Mouse (Mus musculus) hindbrain, embryonic 15.5 days (tissue): ENCODE measurements around the gene Lap3. TPM values are rescaled to one million over a fixed set of nuclear protein-coding genes. Genes with fewer than 3 reads are reported as not detected.

Source experiments
- ATAC-seq: fragments of 200-750 bp; cut with Nextera tagmentation; 2 replicates; pipeline ENCODE4 v1.8.0; 2017; ENCODE audit warnings: low read depth, moderate number of reproducible peaks, moderate TSS enrichment; ENCODE audit not compliant: low FRiP score
- H3K27ac ChIP-seq: fragments of 300-500 bp; sonication (generic); replicated peaks from 2 replicates; pipeline ENCODE4 v1.5.1; 2015; ENCODE audit warnings: mild to moderate bottlenecking, inconsistent platforms
- H3K27me3 ChIP-seq: fragments of 300-500 bp; sonication (generic); 2 replicates; pipeline ENCODE4 v1.6.1; 2015; ENCODE audit warnings: control low read depth, inconsistent platforms
- H3K36me3 ChIP-seq: fragments of 300-500 bp; sonication (generic); 2 replicates; pipeline ENCODE4 v1.6.1; 2015; ENCODE audit warnings: control low read depth, inconsistent platforms
- H3K4me1 ChIP-seq: fragments of 300-500 bp; sonication (generic); replicated peaks from 2 replicates; pipeline ENCODE4 v1.6.1; 2015; ENCODE audit warnings: control low read depth, inconsistent platforms
- H3K4me2 ChIP-seq: fragments of 300-500 bp; sonication (generic); 2 replicates; pipeline ENCODE4 v1.6.1; 2015; ENCODE audit warnings: moderate library complexity, mild to moderate bottlenecking, inconsistent platforms
- H3K4me3 ChIP-seq: fragments of 300-500 bp; sonication (generic); 2 replicates; pipeline ENCODE4 v1.5.1; 2015; ENCODE audit warnings: mild to moderate bottlenecking, inconsistent platforms
- H3K9ac ChIP-seq: fragments of 300-500 bp; sonication (generic); 2 replicates; pipeline ENCODE4 v1.6.1; 2015; ENCODE audit warnings: inconsistent platforms
- H3K9me3 ChIP-seq: fragments of 300-500 bp; sonication (generic); 2 replicates; pipeline ENCODE4 v1.6.1; 2016; ENCODE audit warnings: control low read depth, inconsistent platforms
- WGBS: fragments of 180-500 bp; shearing (Covaris S2); methylation state at CpG from one replicate; pipeline ENCODE4 v1.1.7; 2015; 5-methylcytosine and 5-hydroxymethylcytosine counted together
- polyA plus RNA-seq: library from polyadenylated mRNA; unstranded; fragments of >200 nt; fragmentation: Nextera tagmentation; extraction: Ambion mirVana; gene quantifications from 2 replicates; pipeline ENCODE4 v1.2.1, GENCODE M21; 2015

The Lap3 gene
- polyA plus RNA-seq, 1 experiment from 2014 or later = 35.4 TPM

DNA sequence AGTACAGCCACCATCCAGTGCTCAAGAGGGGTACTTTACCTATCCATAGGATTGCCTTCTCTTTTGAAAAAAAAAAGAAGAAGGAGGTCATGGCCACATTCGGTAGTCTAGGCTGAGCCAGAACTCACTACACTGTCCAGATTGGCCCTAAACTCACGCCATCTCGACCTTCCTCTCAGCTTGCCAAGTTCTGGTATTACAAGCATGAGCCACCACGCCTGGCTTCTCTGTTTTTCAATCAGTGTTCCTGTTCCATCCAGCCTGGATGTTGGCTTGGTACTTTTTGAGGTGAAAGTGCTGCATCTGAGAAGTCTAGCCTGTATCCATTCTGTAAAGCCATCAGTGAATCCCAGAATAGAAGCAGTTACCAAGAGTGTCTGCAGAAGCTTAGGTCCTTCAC lies 3.3 kb downstream of the Lap3 start:
- H3K4me3 ChIP-seq = no peak overlapping the region
- no peaks in the 10 kb centered on the region for H3K27me3 ChIP-seq
- peaks cover 12% of the 10 kb centered on the region; the same call in 1 of the 2 replicates for H3K36me3 ChIP-seq
- peaks cover 16% of the 10 kb centered on the region for H3K4me1 ChIP-seq
- H3K4me2 ChIP-seq = no peak overlapping the region
- H3K9ac ChIP-seq = no peak overlapping the region
- H3K27ac ChIP-seq = no peak overlapping the region
- ATAC-seq = no peak
- 95% methylated on average over 4 of the region's 4 CpGs for WGBS
- H3K9me3 ChIP-seq = no peaks in the 10 kb centered on the region

DNA sequence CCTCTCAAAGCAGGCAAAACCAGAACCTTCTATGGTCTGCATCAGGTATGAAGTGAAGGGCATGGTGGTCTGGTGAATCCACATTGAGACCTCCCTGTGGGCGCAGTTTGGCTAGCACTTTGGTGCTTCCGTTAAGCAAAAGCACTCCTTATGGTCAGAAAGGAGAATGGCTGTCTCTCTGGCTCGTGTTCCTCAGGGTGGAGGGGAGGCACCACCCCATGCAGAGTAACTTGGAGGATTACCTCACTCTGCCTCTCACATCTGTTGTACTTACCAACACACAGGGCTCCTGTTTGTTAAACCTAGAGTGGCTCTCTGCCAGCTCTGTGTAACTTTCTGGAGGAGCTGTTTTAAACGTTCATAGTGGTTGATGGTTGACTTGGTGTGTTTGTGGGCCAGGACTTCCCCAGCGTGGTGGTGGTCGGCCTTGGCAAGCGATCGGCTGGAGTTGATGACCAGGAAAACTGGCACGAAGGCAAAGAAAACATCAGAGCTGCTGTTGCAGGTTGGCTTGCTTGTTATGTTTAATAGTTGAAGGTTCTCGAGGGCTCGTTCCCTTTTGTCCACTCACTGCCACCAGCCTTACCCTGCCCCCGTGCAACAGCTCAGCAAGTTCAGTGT lies 3.9 kb downstream of the Lap3 start:
- Histone ChIP-seq H3K4me2 (no peak overlapping the region), H3K27me3 (no peaks in the 10 kb centered on the region), H3K9me3 (no peaks in the 10 kb centered on the region), H3K4me3 (no peak overlapping the region), H3K27ac (no peak overlapping the region), H3K4me1 (peaks cover 16% of the 10 kb centered on the region), H3K9ac (no peak overlapping the region), H3K36me3 (peaks cover 12% of the 10 kb centered on the region; the same call in 1 of the 2 replicates)
- 85% methylated on average over 12 of the region's 12 CpGs for whole genome bisulfite sequencing
- ATAC-seq = no peak

DNA sequence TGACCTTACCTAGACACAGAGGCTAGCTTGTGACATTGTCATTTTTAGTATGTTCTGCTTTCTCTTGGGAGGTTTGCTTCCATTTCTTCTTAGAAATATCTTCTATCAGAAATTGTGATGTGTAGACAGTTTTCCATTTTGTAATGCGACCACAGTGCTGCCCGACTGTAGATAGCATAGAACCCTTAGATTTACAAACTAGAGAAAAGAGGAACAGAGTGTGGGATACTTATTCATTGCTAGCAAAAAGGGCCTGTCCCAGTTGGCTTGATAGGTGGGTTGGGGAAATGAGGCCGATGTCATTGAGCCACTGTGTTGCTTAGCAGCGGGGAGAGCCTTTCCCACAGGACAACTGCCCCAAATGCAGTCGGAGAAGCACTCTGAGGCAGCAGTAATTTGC lies 4.4 kb downstream of the Lap3 start:
- Histone ChIP-seq H3K9me3 (no peaks in the 10 kb centered on the region), H3K4me1 (peaks cover 13% of the 10 kb centered on the region), H3K4me2 (no peak overlapping the region), H3K36me3 (peaks cover 12% of the 10 kb centered on the region; the same call in 1 of the 2 replicates), H3K27me3 (no peaks in the 10 kb centered on the region), H3K27ac (no peak overlapping the region), H3K9ac (no peak overlapping the region), H3K4me3 (no peak overlapping the region)
- no peak for ATAC-seq
- WGBS = 89% methylated on average over 5 of the region's 5 CpGs

DNA sequence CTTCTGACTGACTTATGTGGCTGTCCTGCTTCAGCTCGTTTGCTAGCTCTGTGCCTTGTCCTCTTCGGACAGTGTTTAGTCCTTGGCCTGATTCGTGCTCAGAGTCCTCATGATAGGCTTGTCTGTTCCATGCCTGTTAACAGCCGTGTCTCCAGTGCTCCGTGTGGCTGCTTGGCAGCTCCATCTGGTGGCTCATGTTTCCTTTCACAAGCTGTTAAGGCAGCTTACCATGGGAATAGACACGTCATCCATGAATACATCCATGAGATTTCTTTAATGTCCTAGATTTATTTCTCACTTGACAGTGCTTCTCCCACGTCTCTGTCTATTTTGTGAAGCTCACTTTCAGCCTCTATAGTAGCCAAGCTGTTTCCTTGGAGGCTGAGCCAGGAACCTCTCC lies 16.9 kb downstream of the Lap3 start:
- no peaks in the 10 kb centered on the region for H3K9me3 ChIP-seq
- H3K4me3 ChIP-seq = no peak overlapping the region
- no peaks in the 10 kb centered on the region for H3K27me3 ChIP-seq
- H3K9ac ChIP-seq = no peak overlapping the region
- no peaks in the 10 kb centered on the region for H3K4me1 ChIP-seq
- no peak for ATAC-seq
- H3K27ac ChIP-seq = no peak overlapping the region
- no peak overlapping the region for H3K4me2 ChIP-seq
- peaks cover 46% of the 10 kb centered on the region for H3K36me3 ChIP-seq
- WGBS = 81% methylated on average over 7 of the region's 7 CpGs

DNA sequence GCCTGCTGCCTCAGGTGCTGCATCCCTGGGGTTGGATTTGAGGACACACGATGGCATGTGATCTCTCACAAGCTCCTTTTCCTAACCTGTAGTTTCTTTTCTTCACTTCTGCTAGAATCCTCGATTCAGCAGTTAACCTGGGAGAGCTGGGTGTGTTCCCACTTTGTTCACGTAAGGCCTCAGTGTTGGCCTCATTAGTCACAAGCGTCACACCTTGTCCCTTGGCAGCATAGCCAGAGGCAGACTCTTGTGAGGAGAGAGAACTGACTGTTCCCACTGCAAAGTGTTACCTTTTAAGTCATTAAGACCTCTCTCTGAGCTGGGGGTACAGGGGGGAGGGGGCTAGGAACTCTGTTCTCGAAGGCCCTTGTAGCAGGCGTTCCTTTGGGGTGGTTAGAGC lies 19.7 kb downstream of the Lap3 start:
- Histone ChIP-seq H3K27ac (no peak overlapping the region), H3K4me3 (no peak overlapping the region), H3K4me1 (no peaks in the 10 kb centered on the region), H3K4me2 (no peak overlapping the region), H3K27me3 (no peaks in the 10 kb centered on the region), H3K9ac (no peak overlapping the region), H3K36me3 (peaks cover 28% of the 10 kb centered on the region), H3K9me3 (no peaks in the 10 kb centered on the region)
- no peak for ATAC-seq
- 89% methylated on average over 6 of the region's 6 CpGs for WGBS

DNA sequence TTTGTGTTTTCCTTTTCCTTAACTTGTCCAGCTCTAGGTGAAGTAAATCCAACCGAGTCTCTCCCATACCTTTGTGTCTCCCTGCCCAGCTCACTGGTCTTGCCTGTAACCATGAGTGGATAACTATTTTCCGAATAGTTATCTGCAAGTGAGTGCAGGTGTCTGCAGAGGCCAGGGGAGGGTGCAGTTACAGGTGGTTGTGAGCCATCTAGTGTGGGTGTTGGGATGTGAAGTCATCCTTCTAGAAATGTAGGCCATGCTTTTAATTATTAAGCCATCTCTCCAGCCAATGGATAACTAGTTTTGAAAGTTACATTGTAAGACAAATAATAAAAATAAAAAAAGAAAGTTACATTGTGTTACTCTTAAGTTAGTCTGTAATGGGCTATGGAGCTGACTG lies 20.3 kb downstream of the Lap3 start:
- Histone ChIP-seq H3K36me3 (peaks cover 28% of the 10 kb centered on the region), H3K4me1 (no peaks in the 10 kb centered on the region), H3K9ac (no peak overlapping the region), H3K27me3 (no peaks in the 10 kb centered on the region), H3K27ac (no peak overlapping the region), H3K4me3 (no peak overlapping the region), H3K9me3 (no peaks in the 10 kb centered on the region), H3K4me2 (no peak overlapping the region)
- 88% methylated on average over 2 of the region's 2 CpGs for WGBS
- ATAC-seq = no peak

DNA sequence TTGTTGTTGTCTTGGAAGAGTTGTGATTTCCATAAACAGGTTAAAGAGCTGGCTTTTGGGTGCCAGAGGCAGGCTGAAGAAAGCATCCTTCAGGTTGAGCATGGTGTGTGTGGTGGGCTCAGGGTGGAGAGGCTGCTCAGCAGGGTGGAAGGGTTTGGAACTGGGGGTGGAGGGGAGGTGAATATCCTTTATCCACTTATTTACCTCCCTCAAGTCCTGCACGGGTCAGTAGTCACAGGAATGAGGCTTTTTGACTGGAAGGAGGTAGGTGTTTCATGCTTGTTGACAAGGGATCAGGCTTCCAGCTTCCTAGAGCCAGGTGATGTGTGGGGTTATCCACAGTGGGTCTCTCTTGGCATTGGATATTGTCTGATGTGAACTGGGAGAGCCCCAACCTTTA lies 21.4 kb downstream of the Lap3 start:
- WGBS = 88% methylated on average over 1 of the region's 1 CpGs
- Histone ChIP-seq H3K4me3 (no peak overlapping the region), H3K4me2 (no peak overlapping the region), H3K4me1 (peaks cover 3% of the 10 kb centered on the region; the same call in 1 of the 2 replicates), H3K27ac (no peak overlapping the region), H3K36me3 (peaks cover 23% of the 10 kb centered on the region), H3K9me3 (no peaks in the 10 kb centered on the region), H3K9ac (no peak overlapping the region), H3K27me3 (no peaks in the 10 kb centered on the region)
- ATAC-seq = no peak

DNA sequence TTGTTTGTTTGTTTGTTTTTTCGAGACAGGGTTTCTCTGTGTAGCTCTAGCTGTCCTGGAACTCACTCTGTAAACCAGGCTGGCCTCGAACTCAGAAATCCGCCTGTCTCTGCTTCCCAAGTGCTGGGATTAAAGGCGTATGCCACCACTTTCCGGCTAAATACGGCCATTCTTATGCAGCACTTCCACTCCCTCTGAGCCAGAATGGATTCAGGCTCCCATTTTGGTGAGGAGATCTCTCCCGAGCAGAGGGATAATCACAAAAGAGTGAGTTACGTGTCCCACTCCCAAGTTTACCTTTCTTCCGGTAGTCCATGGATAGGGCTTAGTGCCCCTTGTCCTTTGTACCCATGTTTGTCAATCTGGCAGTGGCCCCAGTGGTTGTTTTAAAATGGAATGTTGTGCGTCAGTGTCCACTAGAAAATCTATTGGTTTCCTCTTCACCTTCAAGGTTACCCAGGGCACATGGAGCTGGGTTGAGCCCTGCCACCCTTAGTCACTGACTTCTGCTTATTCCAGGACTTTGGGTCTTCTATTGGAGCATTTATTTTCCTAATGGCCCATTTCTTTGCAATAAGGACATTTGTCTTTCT lies 22.1 kb downstream of the Lap3 start:
- ATAC-seq = no peak
- Histone ChIP-seq H3K4me2 (no peak overlapping the region), H3K4me1 (peaks cover 6% of the 10 kb centered on the region; the same call in 1 of the 2 replicates), H3K27ac (no peak overlapping the region), H3K9me3 (no peaks in the 10 kb centered on the region), H3K36me3 (peaks cover 18% of the 10 kb centered on the region), H3K4me3 (no peak overlapping the region), H3K27me3 (no peaks in the 10 kb centered on the region), H3K9ac (no peak overlapping the region)
- 94% methylated on average over 10 of the region's 10 CpGs for WGBS

DNA sequence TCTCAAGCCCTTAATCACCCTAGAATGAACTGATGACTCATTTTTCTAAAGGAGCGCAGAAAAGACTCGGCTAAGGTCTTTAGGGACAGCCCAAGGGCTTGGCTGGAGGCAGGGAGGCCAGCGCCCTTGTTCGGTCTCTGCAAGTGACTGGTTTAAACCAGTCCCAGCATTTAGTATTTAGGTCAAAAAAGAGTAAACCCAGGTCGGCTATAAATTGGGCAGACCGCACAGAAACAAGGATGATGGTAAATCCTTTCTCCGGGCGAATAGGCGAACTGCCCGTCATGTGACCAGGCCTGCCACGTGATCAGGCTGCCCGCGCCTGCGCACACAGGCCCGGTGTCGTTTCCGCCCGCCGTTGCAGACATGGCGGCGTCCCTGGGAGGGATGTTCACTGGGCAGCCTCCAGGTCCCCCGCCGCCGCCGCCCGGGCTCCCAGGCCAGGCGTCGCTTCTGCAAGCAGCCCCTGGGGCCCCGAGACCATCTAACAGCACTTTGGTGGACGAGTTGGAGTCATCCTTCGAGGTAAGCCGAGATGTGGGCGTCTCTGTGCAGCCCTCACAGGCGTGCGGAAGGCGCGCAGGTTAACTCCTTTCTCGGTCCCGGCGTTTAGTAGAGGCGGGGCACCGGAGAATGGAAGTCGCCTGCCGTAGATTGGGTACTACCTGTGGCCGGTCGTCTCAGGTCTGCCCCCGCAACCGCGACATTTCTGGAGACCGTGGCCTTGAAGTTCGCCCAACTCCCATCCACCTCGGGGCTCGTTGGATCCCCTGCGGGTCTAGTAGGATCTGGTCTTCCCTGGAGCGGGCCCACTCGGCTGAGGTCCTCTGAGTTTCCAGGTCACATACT lies 27.0 kb downstream of the Lap3 start, which contains the start of gene Med28:
Gene Med28, plus strand, starts transcription at position 270 of the 849 bp plus-strand sequence.
- Histone ChIP-seq H3K4me3 (peak within 1 kb of the TSS; percentile 95), H3K4me2 (peak within 1 kb of the TSS; percentile 96), H3K36me3 (peaks cover 4% of the 10 kb centered on the region), H3K27ac (peak within 1 kb of the TSS; percentile 86), H3K9ac (peak within 1 kb of the TSS; percentile 98), H3K9me3 (no peaks in the 10 kb centered on the region), H3K4me1 (peaks cover 22% of the 10 kb centered on the region), H3K27me3 (no peaks in the 10 kb centered on the region)
- WGBS = 2% methylated on average over 56 of the region's 56 CpGs
- peak; percentile 98 for ATAC-seq

DNA sequence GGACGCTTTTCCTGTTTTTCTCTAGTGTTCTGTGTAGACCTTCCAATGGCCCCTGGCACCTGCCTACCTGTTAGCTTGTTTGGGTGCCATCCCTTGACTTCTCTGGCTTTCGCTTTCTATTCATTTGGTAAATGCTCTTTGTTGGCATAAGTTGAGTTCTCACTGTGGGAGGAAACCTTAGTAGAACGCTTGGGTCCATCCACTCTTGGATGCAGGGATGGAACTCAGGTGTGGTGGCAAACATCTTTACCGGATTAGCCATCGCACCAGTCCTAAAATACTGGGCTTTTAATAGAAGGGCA lies 27.6 kb downstream of the Lap3 start:
- Histone ChIP-seq H3K36me3 (peaks cover 10% of the 10 kb centered on the region), H3K27me3 (no peaks in the 10 kb centered on the region), H3K9me3 (no peaks in the 10 kb centered on the region), H3K4me1 (peaks cover 22% of the 10 kb centered on the region), H3K4me3 (peak overlapping the region; percentile 95), H3K4me2 (peak overlapping the region; percentile 96), H3K9ac (peak overlapping the region; percentile 98), H3K27ac (no peak overlapping the region)
- ATAC-seq = no peak
- WGBS = 5% methylated on average over 5 of the region's 5 CpGs

DNA sequence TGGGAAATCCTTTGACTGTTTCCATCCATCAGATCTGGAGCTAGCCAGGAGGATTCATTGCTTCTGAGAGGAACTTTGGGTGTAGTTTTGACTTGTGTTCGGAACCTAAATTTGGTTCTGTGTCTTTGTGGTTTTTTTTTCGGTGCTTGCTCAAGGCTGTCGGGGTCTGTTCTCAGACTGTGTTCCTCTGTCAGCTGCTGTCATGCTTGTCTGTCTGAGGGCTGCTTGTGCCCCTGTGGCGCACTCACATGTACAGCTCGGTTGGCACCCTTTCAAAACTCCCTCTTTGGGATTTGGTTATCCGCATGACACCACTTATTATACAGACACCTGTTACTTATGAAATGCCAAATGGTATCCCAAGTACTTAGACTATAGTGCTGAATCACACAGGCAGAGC lies 28.4 kb downstream of the Lap3 start:
- Histone ChIP-seq H3K4me3 (0 out of 2 replicates have a peak overlapping the region, but pooled peaks have one; percentile 95), H3K9me3 (no peaks in the 10 kb centered on the region), H3K9ac (no peak overlapping the region), H3K4me1 (peaks cover 22% of the 10 kb centered on the region), H3K4me2 (peak overlapping the region; percentile 96), H3K27ac (no peak overlapping the region), H3K27me3 (no peaks in the 10 kb centered on the region), H3K36me3 (peaks cover 18% of the 10 kb centered on the region)
- no peak for ATAC-seq
- 86% methylated on average over 6 of the region's 6 CpGs for WGBS

DNA sequence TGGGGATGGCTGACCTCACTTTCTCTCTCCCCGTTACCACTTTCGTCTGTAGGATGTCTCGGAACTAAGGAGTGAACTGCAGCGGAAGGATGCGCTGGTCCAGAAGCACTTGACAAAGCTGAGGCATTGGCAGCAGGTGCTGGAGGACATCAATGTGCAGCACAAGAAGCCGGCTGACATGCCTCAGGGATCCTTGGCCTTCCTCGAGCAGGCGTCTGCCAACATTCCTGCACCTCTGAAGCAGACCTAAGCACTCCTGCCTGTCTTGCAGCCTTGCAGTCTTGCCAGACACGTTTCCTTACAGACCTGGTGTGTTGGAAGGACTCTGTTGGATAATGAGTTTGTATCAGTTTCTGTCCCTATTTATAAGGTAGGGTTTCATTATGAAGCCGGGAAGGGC lies 31.9 kb downstream of the Lap3 start:
- ATAC-seq = no peak
- H3K4me3 ChIP-seq = no peak overlapping the region
- no peaks in the 10 kb centered on the region for H3K27me3 ChIP-seq
- H3K9me3 ChIP-seq = no peaks in the 10 kb centered on the region
- WGBS = 95% methylated on average over 10 of the region's 10 CpGs
- peaks cover 17% of the 10 kb centered on the region for H3K4me1 ChIP-seq
- H3K27ac ChIP-seq = no peak overlapping the region
- no peak overlapping the region for H3K4me2 ChIP-seq
- H3K36me3 ChIP-seq = peaks cover 52% of the 10 kb centered on the region
- H3K9ac ChIP-seq = no peak overlapping the region
